Mouse (Mus musculus) heart, adult 11 months (tissue): ENCODE measurements around the gene Hsd17b14.
"Not testable (repeated sequence)": the region's sequence is repeated elsewhere in the genome, so short reads cannot be mapped to it uniquely, and the experiment has no call there.

Source experiments
- DNase-seq: peaks from one replicate; pipeline ENCODE4 v3.0.0; 2022

Gene Hsd17b14

DNA sequence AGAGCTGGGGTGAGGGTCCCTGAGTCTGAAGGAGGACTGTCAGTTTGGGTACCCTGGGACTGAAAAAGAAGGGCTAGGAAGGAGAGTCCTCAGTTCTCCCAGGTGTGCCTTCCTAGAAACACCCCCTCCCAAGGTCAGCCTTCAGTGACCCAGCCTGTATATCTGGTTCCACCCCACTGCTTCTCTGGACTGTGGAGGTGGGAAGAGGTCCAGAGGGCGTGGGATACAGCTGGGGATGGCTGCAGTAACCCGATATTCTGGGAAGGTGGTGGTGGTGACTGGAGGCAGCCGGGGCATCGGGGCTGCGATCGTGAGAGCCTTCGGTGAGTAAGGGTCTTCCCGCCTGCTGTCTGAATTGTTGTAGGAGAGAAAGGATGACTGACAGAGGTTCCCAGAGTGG is at the start of gene Hsd17b14:
Gene Hsd17b14, plus strand, starts transcription at position 150 of the 400 bp plus-strand sequence.
- DNase-seq = no peak

DNA sequence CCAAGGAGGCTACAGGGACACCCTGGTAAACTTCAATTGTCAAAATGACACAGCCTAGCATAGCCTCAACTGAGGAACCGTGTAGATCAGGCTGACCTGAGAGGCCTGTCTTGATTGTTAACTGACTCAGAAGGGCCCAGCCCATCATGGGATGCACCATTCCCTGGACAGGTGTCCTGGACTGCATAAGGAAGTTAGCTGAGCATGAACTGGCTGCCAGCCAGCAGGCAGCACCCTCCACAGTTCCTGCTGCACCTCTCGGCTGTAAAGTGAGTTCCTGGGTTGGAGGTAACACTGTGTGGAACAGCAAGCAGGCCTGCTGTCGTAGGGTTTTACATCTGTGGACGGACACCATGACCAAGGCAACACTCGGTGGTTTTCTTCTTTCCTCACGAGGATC is 47.1 kb upstream of the Hsd17b14 start:
- DNase-seq = no peak

DNA sequence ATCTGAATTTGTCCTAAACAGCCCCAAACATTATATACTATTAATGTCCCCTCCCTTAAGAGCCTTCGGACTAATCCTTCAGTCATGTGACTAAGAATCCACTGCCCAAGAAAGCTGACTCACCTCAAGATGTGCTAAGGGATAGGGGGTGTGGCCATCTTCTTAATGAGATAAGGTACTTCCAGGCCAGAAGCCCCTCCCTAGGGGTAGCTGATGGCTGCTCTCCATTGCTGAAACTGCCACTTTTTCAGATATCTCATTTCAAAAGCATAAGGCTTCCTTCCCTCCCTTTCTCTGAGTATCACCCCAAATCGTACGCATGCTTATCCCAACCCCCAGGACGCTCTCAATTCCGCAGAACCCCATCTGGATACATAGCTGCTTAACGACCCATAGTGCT is 46.1 kb upstream of the Hsd17b14 start:
- no peak for DNase-seq

DNA sequence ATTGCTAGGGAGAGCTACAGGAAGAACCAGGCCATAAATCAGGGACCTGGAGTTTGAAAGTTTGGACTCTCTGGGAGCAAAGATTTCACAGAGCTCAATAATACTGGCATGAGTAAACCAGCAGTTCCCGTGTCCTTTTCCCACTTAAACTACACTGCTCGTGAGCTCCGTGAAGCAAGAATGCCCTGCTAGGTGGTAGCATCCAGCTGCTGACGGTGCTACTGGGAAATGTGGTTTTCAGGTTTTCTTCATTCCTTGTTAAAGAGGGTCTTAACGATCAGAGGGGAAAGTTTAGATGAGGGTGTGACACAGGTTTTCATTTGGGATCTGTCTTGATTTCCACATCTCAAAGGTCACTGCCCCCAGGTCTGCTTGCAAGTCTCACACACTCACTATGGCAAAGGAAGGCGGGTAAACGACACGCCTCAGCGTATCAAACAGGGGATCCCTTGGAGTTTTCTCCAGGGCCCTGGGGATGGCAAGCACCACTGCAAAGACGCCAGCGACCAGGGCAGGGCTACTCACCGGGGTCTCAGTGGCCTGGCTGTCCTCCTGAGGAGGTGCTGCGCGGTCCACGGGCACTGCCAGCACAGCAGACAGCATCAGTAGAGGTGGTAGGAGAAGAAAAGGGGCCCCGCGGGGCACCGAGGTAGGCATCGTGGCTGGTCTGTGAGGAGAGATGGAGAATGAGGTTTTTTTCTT is 45.4 kb upstream of the Hsd17b14 start:
- DNase-seq = peak; percentile 92

DNA sequence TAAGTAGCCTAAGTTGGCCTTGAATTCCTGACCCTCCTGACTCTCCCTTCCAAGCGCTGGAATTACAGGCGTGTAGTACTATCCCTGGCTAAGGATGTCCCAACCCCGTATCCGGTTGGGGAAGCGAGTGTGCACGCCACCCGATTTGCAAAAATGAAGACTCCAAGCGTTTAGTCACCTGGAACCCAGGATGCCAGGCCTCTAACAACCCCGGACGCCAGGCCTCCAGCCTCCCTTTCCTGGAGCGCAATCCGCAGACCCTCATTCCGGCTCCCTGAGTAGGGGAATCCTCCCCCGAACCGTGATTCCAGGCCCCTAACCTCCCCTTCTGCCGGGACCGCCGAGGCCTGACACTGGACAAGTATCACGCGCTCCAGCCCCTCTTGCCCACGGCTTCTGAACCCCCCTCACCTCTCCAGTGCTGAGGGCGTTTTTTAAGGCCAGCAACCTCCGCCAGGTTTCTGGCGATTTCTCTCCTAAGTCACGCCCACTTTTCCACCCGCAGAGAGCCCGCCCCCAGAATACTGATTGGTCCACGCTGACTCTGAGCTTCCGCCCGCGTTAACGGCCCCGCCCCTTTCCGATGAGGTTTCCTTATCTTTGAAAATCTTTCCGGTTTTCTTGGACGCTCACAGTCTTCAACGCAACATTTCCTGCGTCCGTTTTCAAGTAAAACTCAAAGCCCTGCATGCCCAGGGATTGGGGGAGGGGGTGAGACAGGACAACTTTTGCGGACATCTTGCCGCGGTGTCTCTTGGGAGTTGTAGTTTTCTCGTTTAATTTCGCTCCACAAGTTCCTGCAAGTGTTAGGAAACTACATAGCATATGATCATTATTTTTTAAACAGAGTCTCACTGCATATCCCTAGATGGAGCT is 44.5 kb upstream of the Hsd17b14 start, which contains the start of gene Nucb1:
Gene Nucb1, minus strand, starts transcription at position 495 of the 876 bp plus-strand sequence.
- DNase-seq = peak; percentile 99

DNA sequence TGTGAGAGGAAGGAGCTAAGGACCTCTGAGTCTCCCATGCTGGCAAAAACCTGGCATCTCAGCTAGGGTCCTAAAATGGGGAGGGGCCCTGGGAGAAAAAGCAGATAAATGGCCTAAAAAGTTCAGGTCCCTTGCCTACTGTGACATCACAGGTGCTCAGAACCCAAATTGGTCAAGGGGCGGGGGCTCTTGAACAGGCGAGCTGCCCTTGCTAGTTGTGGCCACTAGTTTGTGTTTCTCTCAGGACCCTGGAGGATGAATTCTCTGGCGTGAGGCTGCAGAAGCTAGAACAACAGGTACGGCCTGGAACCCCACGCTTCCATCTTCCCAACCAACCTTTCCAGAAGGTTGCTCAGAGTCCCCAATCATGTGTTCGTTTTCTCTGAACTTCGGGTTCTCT is 40.3 kb upstream of the Hsd17b14 start:
- DNase-seq = no peak

DNA sequence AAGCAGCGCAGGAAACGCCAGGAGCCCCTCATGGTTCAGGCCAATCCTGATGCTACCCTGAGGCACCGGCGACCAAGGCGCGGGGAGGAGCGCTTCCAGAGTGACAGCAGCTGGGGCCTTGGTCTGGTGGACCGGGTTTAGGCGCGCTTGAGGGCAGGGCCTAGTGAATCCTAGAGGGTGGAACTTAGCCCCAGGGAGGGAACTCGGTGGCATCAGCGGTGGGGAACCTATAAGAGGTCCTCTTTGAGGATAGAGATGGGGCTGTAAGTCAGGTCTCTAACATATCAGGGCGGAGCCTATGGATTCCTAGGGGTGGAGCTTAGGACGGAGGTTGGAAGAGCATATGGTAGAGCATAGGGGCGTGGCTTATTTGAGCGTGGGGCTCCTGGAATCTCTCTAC is 39.3 kb upstream of the Hsd17b14 start:
- no peak for DNase-seq

DNA sequence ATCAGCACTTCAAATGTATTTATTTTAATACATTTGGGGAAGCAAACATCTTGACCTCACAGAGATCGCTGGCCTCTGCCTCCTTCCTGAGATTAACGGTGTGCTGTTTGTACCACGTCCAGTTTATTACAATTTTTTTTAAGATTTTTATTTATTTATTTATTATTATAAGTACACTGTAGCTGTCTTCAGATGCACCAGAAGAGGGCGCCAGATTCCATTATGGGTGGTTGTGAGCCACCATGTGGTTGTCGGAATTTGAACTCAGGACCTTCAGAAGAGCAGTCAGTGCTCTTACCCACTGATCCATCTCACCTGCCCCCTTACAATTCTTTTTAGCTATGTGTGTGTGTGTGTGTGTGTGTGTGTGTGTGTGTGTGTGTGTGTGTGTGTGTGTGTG is 37.8 kb upstream of the Hsd17b14 start:
- DNase-seq = not testable (repeated sequence)

DNA sequence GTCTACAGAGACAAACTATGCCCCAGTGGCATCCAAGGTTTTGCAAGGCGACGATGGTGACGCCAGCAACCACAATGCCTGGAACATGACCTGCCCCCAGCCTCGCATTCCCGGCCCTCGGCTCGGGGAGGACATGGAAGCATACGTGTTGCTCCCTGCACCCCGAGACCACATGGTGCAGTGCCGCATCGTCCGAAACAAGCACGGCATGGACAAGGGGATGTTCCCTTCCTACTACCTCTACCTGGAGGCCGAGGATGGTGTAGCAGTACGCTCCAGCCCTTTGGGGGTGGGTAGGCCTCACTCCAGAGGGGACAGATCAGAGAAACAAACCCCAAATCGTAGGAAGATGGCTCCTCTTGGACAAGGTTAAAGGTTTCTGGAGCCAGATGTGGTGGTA is 36.1 kb upstream of the Hsd17b14 start:
- peak; percentile 90 for DNase-seq

DNA sequence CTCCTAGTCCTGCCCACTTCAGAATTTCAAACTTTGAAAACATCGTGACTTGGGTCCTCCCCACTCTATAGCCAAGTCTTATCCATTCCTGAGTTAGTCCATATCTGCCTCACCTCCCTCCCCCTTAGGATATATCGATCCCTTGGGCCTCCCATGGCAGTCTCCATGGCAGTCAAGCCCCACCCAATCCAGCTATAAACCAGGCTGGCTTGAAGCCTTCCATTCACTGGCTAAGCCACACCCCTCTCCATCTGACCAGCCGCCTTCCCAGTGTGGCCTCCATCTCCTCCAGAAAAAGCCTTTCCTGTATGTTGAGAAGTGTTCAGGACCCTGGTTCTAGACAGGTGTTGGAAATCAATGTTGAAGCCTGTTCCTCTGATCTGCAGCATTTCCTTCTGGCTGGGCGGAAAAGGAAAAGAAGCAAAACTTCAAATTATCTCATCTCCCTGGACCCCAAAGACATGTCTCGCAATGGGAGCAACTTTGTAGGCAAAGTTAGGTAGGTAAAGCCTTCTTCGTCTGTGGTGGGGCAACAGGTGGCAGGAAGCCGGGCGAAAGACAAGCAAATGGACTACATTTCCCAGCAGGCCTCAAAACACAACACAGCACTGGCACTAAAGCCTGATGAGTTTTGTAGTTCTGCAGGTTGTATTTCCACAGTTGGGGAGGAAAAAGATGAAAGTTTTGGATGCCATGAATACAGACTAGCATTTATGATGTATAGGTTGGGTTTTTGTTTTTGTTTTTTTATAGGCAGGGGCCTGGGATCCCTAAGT is 35.2 kb upstream of the Hsd17b14 start:
- no peak for DNase-seq

DNA sequence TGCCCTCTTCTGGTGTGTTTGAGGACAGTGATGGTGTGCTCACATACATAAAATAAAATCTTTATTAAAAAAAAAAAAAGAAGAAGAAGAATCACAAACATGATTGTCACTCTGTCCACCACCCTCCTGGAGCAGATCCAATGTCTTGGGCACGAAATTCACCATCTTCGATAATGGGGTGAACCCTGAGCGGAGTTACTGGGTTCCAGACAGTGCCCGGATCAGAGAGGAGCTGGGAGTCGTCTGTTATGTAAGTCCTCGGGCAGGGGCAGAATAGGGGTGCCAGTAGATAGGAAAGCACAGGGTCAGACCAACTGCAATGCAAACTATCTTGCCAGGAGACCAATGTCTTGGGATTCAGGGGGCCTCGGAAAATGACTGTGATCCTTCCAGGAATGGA is 34.1 kb upstream of the Hsd17b14 start:
- DNase-seq = peak; percentile 90

DNA sequence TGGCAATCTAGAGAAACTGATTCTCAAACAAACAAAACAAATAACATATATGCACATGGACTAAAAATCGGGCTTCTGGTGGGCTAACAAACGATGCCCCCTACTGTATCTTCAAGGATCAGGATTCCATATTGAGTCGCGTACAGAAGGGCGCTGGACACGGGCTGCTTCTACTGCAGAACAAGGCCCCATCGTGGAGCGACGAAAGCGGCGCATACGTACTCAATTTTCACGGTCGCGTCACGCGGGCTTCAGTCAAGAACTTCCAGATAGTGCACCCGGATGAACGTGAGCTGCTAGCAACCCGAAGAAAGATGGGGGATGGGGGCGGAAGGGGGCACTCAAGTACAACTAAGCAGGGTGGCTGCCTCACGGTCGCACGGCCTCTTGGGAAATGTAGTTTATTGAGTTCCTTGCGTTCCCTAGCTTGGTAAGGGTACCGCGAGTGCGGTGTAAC is 32.9 kb upstream of the Hsd17b14 start:
- peak; percentile 99 for DNase-seq

DNA sequence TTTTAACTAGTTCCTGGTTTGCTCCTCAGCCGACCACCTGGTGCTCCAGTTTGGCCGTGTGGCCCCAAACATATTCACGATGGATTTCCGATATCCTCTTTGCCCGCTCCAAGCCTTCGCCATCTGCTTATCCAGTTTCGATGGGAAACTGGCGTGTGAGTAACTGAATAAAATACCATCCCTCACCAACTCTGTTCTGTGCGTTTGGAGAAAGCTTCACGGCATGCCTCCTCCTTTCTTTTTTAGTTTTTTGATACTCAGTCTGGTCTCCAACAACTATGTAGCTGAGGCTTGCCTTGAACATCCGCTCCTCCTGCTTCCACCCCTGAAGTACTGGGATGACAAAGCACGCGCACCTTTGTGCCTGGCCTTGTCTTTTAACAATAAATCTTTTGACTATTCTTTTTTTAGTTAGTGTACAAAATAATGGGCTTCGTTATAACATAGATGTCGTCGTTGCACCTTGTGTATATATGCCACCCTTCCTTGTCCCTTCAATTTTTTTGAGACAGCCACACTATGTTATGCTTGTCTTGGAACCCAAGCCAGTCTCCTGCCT is 32.4 kb upstream of the Hsd17b14 start:
- DNase-seq = no peak

DNA sequence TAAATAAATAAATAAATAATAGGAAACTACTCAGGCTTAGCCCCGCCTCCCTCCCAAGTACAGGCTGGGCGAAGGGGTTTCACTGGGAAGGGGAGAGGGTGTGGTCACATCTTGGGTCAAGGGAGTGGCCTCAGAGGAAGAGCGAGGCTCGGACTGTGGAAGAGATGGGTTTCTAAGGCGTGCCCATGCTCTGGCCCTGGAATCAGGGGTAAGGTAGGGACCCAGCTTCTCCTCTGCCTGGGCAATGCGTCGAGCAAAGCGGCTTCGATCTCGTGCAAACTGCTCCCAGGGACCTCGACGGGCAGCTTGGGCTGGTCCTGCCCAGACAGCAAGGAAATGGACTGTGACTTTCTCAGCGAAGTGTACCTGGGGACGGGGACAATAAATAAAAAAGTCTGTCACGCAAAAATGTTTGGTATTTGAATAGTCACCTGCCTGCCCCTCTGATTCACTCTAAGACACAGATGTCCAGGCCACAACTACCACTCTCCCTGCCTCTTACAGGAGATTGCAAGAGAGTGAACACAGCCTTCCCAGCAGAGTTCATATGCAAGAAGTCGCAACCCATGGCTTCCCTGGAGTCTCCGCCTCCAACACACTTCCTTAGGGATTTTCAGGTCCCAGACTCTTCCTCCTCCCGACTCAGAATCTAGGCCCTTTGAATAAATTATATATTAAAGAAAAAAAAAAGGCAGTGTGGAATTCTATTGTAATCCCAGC is 31.6 kb upstream of the Hsd17b14 start:
- peak; percentile 93 for DNase-seq

DNA sequence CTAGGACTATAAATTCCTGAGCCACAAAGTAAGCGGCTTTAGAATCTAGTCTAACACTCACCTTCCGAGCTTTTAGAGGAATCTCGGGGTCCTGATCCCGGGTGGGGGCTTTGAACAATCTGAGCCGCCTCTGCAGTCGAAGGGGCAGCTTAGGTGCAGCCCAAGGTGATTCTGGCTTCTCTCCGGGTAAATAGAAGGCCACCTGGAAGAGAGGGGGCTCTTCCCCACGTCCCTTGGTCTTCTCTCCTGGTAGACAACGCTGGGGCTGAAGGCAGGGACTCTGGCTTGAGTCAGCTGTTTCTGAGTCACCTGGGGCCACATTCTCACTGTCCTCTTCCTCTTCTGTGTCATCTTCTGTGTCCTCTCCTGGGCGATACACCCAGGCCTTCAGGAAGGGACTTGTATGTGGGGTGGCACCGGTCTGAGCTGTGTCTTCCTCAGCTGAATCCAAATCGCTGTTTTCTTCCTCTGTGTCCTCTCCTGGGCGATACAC is 31.0 kb upstream of the Hsd17b14 start:
- peak; percentile 93 for DNase-seq

DNA sequence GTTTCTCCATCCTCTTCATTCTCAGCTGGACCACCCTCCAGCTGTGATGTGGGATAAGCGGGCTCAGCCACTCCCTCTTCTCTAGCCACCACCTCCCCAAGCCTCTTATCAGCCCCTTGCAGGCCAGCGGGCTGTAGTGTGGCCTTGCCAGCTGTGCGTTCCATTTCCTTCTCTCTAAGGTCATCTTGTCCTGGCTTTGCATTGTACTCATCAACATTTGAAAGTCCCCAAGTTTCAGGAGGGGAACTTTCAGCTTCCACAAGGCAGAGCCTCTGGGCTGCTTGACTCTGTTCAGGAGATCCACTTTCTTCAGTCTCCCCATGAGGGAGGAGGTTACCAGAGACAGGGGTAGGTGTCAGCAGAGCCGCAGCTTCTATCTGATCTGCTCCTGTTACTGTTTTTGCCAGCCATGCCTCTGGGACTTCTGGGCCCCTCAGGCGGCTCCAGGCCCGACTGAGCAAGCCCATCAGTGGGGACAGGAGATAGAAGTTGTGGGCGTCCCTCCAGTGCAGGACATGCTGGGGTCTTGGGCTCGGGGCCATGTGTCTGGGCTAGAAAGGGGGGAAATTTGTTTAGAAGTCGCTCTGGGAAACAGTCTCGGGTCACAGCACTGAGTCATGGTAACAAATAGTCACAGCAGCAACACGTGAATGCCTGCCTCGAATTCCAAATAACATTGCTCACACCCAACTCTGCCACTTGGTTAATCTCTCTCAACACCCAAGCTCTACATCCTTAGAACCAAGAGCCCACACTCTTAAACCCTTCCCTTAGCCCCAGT is 29.7 kb upstream of the Hsd17b14 start:
- peak; percentile 98 for DNase-seq

DNA sequence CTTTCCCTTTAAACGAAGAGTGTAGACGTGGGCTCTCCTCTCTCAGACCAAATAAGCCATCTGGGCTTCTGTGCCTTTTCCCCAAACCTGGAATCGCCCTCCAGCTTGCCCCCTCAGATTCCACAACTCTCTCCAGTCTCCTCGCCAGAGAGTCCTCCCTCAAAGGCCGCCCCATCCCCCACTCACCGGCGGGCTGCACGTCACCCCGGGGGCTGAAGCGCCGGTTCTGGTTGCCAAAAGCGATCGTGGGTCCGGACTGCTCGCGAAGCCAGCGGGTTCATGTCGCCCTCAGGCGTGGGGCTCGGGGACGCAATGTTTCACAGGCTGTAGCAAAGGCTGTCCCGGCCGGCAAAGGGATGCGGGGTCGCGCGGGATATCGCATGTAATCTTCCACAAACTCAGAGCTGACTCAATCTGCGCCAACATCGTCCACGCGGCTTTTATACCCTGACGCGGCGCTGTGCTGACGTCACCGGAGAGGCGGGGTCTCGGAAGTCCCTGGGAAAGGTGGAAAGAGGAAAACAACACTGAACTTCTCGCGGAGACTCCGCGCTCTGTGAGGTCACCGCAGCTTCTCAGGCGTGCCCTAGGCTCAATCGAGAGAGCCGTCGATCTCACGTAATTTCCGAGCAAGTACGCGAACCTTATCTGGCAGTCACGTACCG is 28.8 kb upstream of the Hsd17b14 start, which contains the start of the genes Ppp1r15a and Plekha4:
Gene Ppp1r15a, minus strand, starts transcription at position 460 of the 665 bp plus-strand sequence.
Gene Plekha4, plus strand, starts transcription at position 522 of the 665 bp plus-strand sequence.
- DNase-seq = peak; percentile 100

DNA sequence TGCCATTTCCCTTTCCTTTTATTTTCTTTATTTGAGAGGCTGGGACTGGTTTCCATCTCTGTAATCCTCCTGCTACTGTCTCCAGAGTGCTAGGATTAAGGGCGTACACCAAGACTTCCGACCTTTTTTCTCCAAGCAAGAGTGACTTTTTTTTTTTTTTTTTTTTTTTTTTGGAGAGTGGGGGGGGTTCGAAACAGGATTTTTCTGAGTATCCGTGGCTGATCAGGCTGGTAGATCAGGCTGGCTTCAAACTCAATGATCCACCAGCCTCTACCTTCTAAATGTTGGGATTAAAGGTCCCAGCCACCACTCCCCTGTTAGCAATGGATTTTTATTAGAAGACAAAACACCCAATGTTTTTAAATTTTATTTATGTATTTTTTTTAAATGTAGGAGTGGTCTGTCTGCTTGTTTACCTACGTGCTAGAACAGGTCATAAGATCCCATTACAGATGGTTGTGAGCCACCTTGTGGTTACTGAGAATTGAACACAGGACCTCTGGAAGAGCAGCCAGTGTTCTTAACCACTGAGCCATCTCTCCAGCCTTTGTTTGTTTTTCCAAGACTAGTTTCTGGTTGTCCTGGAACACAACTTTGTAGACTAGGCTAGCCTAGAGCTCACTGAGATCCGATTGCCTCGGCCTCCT is 28.1 kb upstream of the Hsd17b14 start:
- DNase-seq = peak; percentile 94

DNA sequence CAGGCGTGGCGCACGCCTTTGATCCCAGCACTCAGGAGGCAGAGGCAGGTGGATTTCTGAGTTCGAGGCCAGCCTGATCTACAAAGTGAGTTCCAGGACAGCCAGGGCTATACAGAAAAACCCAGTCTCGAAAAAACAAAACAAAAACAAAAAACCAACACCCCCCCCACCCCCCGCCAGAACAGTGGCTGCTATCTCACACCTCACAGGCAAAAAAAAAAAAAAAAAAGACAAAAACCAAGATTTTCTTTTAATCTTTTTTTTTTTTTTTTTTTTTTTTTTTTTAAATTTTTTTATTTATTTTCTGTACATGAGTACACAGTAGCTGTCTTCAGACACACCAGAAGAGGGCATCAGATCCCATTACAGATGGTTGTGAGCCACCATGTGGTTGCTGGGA is 27.5 kb upstream of the Hsd17b14 start:
- not testable (repeated sequence) for DNase-seq

DNA sequence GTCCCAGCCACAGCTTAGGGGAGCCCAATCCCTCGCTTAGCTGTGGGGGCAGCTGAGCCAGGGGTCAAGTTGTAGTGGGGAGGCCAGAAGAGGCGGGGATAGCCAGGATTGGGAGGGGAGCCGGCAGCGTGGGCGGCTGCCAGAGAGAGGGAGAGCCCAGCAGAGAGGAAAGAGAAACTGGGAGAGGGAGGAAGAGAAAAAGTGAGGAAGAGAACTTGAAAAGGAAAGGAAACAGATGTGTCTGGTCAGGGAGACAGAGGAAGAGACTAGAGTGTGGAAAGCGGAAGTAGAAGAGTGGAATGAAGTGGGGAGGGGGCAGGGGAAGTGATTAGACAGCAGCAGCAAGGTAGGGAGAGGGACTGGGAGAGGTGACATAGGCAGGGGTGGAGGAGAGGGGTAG is 25.2 kb upstream of the Hsd17b14 start:
- DNase-seq = peak; percentile 97
